Mouse (Mus musculus) C2C12 (cell line): ENCODE measurements around the gene Tspan5.

Experiments used
- CTCF ChIP-seq: IDR thresholded peaks from one replicate; pipeline ENCODE4 v1.5.1; 2011; ENCODE audit not compliant: control insufficient read depth, insufficient read depth, insufficient read length
- MAX ChIP-seq: IDR thresholded peaks from one replicate; pipeline ENCODE4 v1.6.1; 2011; ENCODE audit warnings: mild to moderate bottlenecking, control low read depth
- MYOD1 ChIP-seq: IDR thresholded peaks from one replicate; pipeline ENCODE4 v1.6.1; 2011; ENCODE audit warnings: low read depth; ENCODE audit not compliant: control insufficient read depth, insufficient read length
- USF1 ChIP-seq: IDR thresholded peaks from one replicate; pipeline ENCODE4 v1.6.1; 2011; ENCODE audit warnings: low read depth, mild to moderate bottlenecking, control low read depth, moderate library complexity

- TF ChIP-seq CTCF = no peak
- TF ChIP-seq USF1 = no peak
- TF ChIP-seq MYOD1 = no peak
- TF ChIP-seq MAX = no peak
Observed at GRCm38 (mm10) chr3:138757283-138757682, 15.3 kb downstream of the Tspan5 start.
